Mouse (Mus musculus): ENCODE data around the gene Mrps27.

The Mrps27 gene

GRCm38 (mm10) chr13:99387901-99388811 lies 43.6 kb downstream of the Mrps27 start:
- DNase-seq (ENCODE audit: low spot score): no peak

GRCm38 (mm10) chr13:99391417-99391816 lies 46.8 kb downstream of the Mrps27 start:
- no peak for DNase-seq (ENCODE audit: low spot score)

GRCm38 (mm10) chr13:99393128-99393527 lies 48.5 kb downstream of the Mrps27 start:
- DNase-seq (ENCODE audit: low spot score): no peak

- DNase-seq (ENCODE audit: low spot score): no peak
Measured at GRCm38 (mm10) chr13:99394694-99395093, 50.1 kb downstream of the Mrps27 start.

GRCm38 (mm10) chr13:99395531-99395930 lies 50.9 kb downstream of the Mrps27 start:
- DNase-seq (ENCODE audit: low spot score): no peak

- no peak for DNase-seq (ENCODE audit: low spot score)
Measured at GRCm38 (mm10) chr13:99397228-99397627, 52.6 kb downstream of the Mrps27 start.

- no peak for DNase-seq (ENCODE audit: low spot score)
Measured at GRCm38 (mm10) chr13:99398149-99398701, 53.6 kb downstream of the Mrps27 start.

GRCm38 (mm10) chr13:99399373-99399772 lies 54.8 kb downstream of the Mrps27 start:
- no peak for DNase-seq (ENCODE audit: low spot score)

- no peak for DNase-seq (ENCODE audit: low spot score)
Measured at GRCm38 (mm10) chr13:99409216-99409615, 64.6 kb downstream of the Mrps27 start.

GRCm38 (mm10) chr13:99410611-99411515 lies 66.3 kb downstream of the Mrps27 start:
- no peak for DNase-seq (ENCODE audit: low spot score)

GRCm38 (mm10) chr13:99411761-99412160 lies 67.2 kb downstream of the Mrps27 start:
- no peak for DNase-seq (ENCODE audit: low spot score)

GRCm38 (mm10) chr13:99412477-99413080 lies 68.0 kb downstream of the Mrps27 start:
- DNase-seq (ENCODE audit: low spot score): no peak

GRCm38 (mm10) chr13:99413481-99414351 lies 69.1 kb downstream of the Mrps27 start:
- DNase-seq (ENCODE audit: low spot score): no peak

- no peak for DNase-seq (ENCODE audit: low spot score)
Measured at GRCm38 (mm10) chr13:99414352-99414742, 69.8 kb downstream of the Mrps27 start.

- no peak for DNase-seq (ENCODE audit: low spot score)
Measured at GRCm38 (mm10) chr13:99416601-99417000, 72.0 kb downstream of the Mrps27 start.

- DNase-seq (ENCODE audit: low spot score): no peak
Measured at GRCm38 (mm10) chr13:99423581-99423980, 79.0 kb downstream of the Mrps27 start.

- no peak for DNase-seq (ENCODE audit: low spot score)
Measured at GRCm38 (mm10) chr13:99433068-99434008, 88.8 kb downstream of the Mrps27 start.

- no peak for DNase-seq (ENCODE audit: low spot score)
Measured at GRCm38 (mm10) chr13:99434494-99434893, 89.9 kb downstream of the Mrps27 start.

- DNase-seq (ENCODE audit: low spot score): no peak
Measured at GRCm38 (mm10) chr13:99437051-99437450, 92.5 kb downstream of the Mrps27 start.

GRCm38 (mm10) chr13:99439357-99439756 lies 94.8 kb downstream of the Mrps27 start:
- DNase-seq (ENCODE audit: low spot score): no peak

Measured in spleen, adult 12 weeks (tissue).